ENCODE assay signal across 17 mouse cellular contexts in the genomic region with DNA sequence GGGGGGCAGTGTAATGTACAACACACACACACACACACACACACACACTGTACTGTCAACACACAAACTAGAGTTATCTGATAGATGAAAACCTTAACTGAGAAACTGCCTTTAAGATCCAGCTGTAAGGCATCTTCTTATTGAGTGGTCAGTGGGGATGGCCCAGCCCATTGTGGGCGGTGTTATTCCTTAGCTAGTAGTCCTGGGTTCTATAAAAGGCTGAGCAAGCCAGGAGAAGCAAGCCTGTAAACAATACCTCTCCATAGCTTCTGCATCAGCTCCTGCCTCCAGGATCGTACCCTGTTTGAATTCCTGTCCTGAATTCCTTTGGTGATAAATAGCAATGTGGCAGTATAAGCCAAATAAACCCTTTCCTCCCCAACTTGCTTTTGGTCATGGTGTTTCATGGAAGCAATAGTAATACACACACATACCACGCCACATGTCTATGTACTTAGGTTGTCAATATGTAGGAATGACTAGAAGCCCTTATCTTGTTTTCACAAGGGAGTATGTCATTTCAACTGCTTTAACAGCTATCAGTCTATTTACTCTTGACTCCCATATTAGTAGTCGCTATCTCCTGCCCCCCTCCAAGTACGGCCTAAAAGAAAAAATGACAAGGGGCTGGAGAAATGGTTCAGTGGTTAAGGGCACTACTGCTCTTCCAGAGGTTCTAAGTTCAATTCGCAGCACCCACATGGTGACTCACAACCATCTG. TPM values are rescaled to one million over a fixed set of nuclear protein-coding genes. Genes with fewer than 3 reads are reported as not detected.
DNase-seq lines count a peak whose midpoint lies in the region; ATAC-seq lines count a peak whose summit lies in the region.
"Had no signal": no experiment of that assay in that cellular context is flagged by ENCODE, and none has a peak within 500 bp of the region (broad histone marks: within the 10 kb centered on the region; RNA-seq: fewer than 3 reads in every experiment).

No protein-coding gene starts in this region.

- no peak overlapping the region for H3K4me2 ChIP-seq in forebrain, embryonic 11.5 days (ENCODE audit: low read depth, low read length, severe bottlenecking)
- H3K4me2 ChIP-seq in intestine, embryonic 14.5 days (ENCODE audit: low read length): peak overlapping the region; percentile 94
- no peak overlapping the region for H3K4me2 ChIP-seq in intestine, embryonic 16.5 days (ENCODE audit: low read depth, low read length)
- H3K4me2 ChIP-seq in neural tube, embryonic 12.5 days (replicated peaks): peak overlapping the region; percentile 95; the same call in 1 of the 2 replicates
- peak overlapping the region; percentile 97; the same call in 1 of the 2 replicates for H3K4me2 ChIP-seq in neural tube, embryonic 14.5 days (ENCODE audit: low read depth, low read length)

- no peaks in the 10 kb centered on the region for H3K27me3 ChIP-seq in forebrain, embryonic 10.5 days (ENCODE audit: poor library complexity, severe bottlenecking)
- no peaks in the 10 kb centered on the region for H3K27me3 ChIP-seq in forebrain, embryonic 11.5 days (ENCODE audit: control insufficient read depth, insufficient read depth, low read length)
- H3K27me3 ChIP-seq in intestine, embryonic 14.5 days (replicated peaks; ENCODE audit: control insufficient read depth, insufficient read depth, low read length): no peaks in the 10 kb centered on the region
- no peaks in the 10 kb centered on the region for H3K27me3 ChIP-seq in intestine, embryonic 16.5 days (replicated peaks; ENCODE audit: control insufficient read depth, insufficient read depth, low read length)
- H3K27me3 ChIP-seq in neural tube, embryonic 12.5 days (replicated peaks): no peaks in the 10 kb centered on the region
- H3K27me3 ChIP-seq in neural tube, embryonic 14.5 days (ENCODE audit: control insufficient read depth, insufficient read depth, low read length): no peaks in the 10 kb centered on the region
- H3K27me3 ChIP-seq: stomach, embryonic 15.5 days had no signal

- no peak overlapping the region for H3K27ac ChIP-seq in forebrain, embryonic 10.5 days
- H3K27ac ChIP-seq in forebrain, embryonic 11.5 days (ENCODE audit: low read depth, low read length): no peak overlapping the region
- H3K27ac ChIP-seq in intestine, embryonic 14.5 days (ENCODE audit: low read depth): no peak overlapping the region
- H3K27ac ChIP-seq in intestine, embryonic 16.5 days (ENCODE audit: low read length): no peak overlapping the region
- H3K27ac ChIP-seq in neural tube, embryonic 12.5 days: no peak overlapping the region
- no peak overlapping the region for H3K27ac ChIP-seq in neural tube, embryonic 14.5 days (ENCODE audit: low read depth, low read length)
- H3K27ac ChIP-seq: stomach, embryonic 15.5 days had no signal

- H3K9ac ChIP-seq in forebrain, embryonic 11.5 days (ENCODE audit: low read length): no peak overlapping the region
- H3K9ac ChIP-seq in intestine, embryonic 14.5 days (ENCODE audit: low read length): no peak overlapping the region
- no peak overlapping the region for H3K9ac ChIP-seq in intestine, embryonic 16.5 days (ENCODE audit: low read depth, low read length)
- no peak overlapping the region for H3K9ac ChIP-seq in neural tube, embryonic 12.5 days
- no peak overlapping the region for H3K9ac ChIP-seq in neural tube, embryonic 14.5 days (replicated peaks; ENCODE audit: low read depth, low read length)
- H3K9ac ChIP-seq: stomach, embryonic 15.5 days had no signal

- peaks cover 28% of the 10 kb centered on the region for H3K36me3 ChIP-seq in forebrain, embryonic 10.5 days (replicated peaks)
- H3K36me3 ChIP-seq in forebrain, embryonic 11.5 days (ENCODE audit: control insufficient read depth, insufficient read depth, low read length): no peaks in the 10 kb centered on the region
- H3K36me3 ChIP-seq in intestine, embryonic 14.5 days (ENCODE audit: control insufficient read depth, insufficient read depth, low read length): peaks cover 27% of the 10 kb centered on the region
- peaks cover 5% of the 10 kb centered on the region for H3K36me3 ChIP-seq in intestine, embryonic 16.5 days (ENCODE audit: control insufficient read depth, insufficient read depth, low read length)
- peaks cover 23% of the 10 kb centered on the region for H3K36me3 ChIP-seq in neural tube, embryonic 12.5 days
- H3K36me3 ChIP-seq in neural tube, embryonic 14.5 days (ENCODE audit: control insufficient read depth, insufficient read depth, low read length): peaks cover 8% of the 10 kb centered on the region; the same call in 1 of the 2 replicates

- peaks cover 24% of the 10 kb centered on the region for H3K4me1 ChIP-seq in forebrain, embryonic 10.5 days
- peaks cover 3% of the 10 kb centered on the region; the same call in 1 of the 2 replicates for H3K4me1 ChIP-seq in forebrain, embryonic 11.5 days (replicated peaks; ENCODE audit: control insufficient read depth, insufficient read depth, low read length)
- H3K4me1 ChIP-seq in intestine, embryonic 14.5 days (replicated peaks; ENCODE audit: control insufficient read depth, insufficient read depth, low read length): peaks cover 7% of the 10 kb centered on the region
- peaks cover 5% of the 10 kb centered on the region; the same call in 1 of the 2 replicates for H3K4me1 ChIP-seq in intestine, embryonic 16.5 days (ENCODE audit: control insufficient read depth, insufficient read depth, low read length)
- peaks cover 12% of the 10 kb centered on the region for H3K4me1 ChIP-seq in neural tube, embryonic 12.5 days
- peaks cover 7% of the 10 kb centered on the region; the same call in 1 of the 2 replicates for H3K4me1 ChIP-seq in neural tube, embryonic 14.5 days (ENCODE audit: control insufficient read depth, insufficient read depth, low read length)

- peak overlapping the region; percentile 71 for H3K4me3 ChIP-seq in forebrain, embryonic 10.5 days
- no peak overlapping the region for H3K4me3 ChIP-seq in forebrain, embryonic 11.5 days (ENCODE audit: low read depth, low read length)
- H3K4me3 ChIP-seq in intestine, embryonic 14.5 days (ENCODE audit: low read depth, low read length): no peak overlapping the region
- H3K4me3 ChIP-seq in intestine, embryonic 16.5 days (ENCODE audit: low read length): no peak overlapping the region
- H3K4me3 ChIP-seq in neural tube, embryonic 12.5 days: no peak overlapping the region
- H3K4me3 ChIP-seq in neural tube, embryonic 14.5 days (ENCODE audit: low read depth, low read length): no peak overlapping the region

- no peak for ATAC-seq in forebrain, embryonic 11.5 days (replicated peaks; ENCODE audit: low FRiP score)
- ATAC-seq in intestine, embryonic 14.5 days (replicated peaks; ENCODE audit: low FRiP score, low TSS enrichment, low read depth): no peak
- no peak for ATAC-seq in intestine, embryonic 16.5 days
- ATAC-seq in neural tube, embryonic 12.5 days (ENCODE audit: low FRiP score, low read depth): no peak
- ATAC-seq in neural tube, embryonic 14.5 days (ENCODE audit: low read depth): no peak

- no peaks in the 10 kb centered on the region for H3K9me3 ChIP-seq in forebrain, embryonic 10.5 days
- no peaks in the 10 kb centered on the region for H3K9me3 ChIP-seq in forebrain, embryonic 11.5 days (ENCODE audit: control insufficient read depth, low read length)
- H3K9me3 ChIP-seq in intestine, embryonic 14.5 days (ENCODE audit: control insufficient read depth, low read length): no peaks in the 10 kb centered on the region
- H3K9me3 ChIP-seq in intestine, embryonic 16.5 days (ENCODE audit: control insufficient read depth, low read length): no peaks in the 10 kb centered on the region
- no peaks in the 10 kb centered on the region for H3K9me3 ChIP-seq in neural tube, embryonic 12.5 days
- H3K9me3 ChIP-seq in neural tube, embryonic 14.5 days (ENCODE audit: control insufficient read depth, low read length): no peaks in the 10 kb centered on the region
- H3K9me3 ChIP-seq: stomach, embryonic 15.5 days had no signal

- no peak for DNase-seq in forebrain, embryonic 10.5 days (ENCODE audit: extremely low spot score, low spot score)
- no peak for DNase-seq in forebrain, embryonic 11.5 days (ENCODE audit: low spot score)
- no peak for DNase-seq in intestine, embryonic 14.5 days (ENCODE audit: low spot score)
- no peak for DNase-seq in neural tube, embryonic 10.5 days (ENCODE audit: extremely low spot score, low spot score)
- no peak for DNase-seq in cerebellum, adult 11-12 months
- DNase-seq: adrenal gland, postnatal 10 days; gastrocnemius, postnatal 36 days; kidney, postnatal 14 days; layer of hippocampus, postnatal 36 days; lung, postnatal 4 days; thymus, postnatal 36 days had no signal

- 83% methylated on average over 6 of the region's 6 CpGs for WGBS in forebrain, embryonic 10.5 days
- 84% methylated on average over 6 of the region's 6 CpGs for WGBS in forebrain, embryonic 11.5 days
- 64% methylated on average over 6 of the region's 6 CpGs for WGBS in intestine, embryonic 14.5 days
- 62% methylated on average over 6 of the region's 6 CpGs for WGBS in intestine, embryonic 16.5 days
- WGBS in neural tube, embryonic 12.5 days: 81% methylated on average over 6 of the region's 6 CpGs
- 83% methylated on average over 6 of the region's 6 CpGs for WGBS in neural tube, embryonic 14.5 days

RNA-seq across cellular contexts. Expression of a gene that starts 1.1 kb away (rescaled TPM):
- polyA plus RNA-seq in forebrain, embryonic 10.5 days (2016; fragmentation: Nextera tagmentation; extraction: Ambion mirVana): 72.3 and 76.1 TPM in 2 replicates
- 79.1 and 85.9 TPM in 2 replicates for polyA plus RNA-seq in forebrain, embryonic 11.5 days (2014; fragmentation: Nextera tagmentation; extraction: Ambion mirVana)
- 58.7 and 67.4 TPM in 2 replicates for polyA plus RNA-seq in intestine, embryonic 14.5 days (2014; fragmentation: Nextera tagmentation; extraction: Ambion mirVana)
- 40.7 and 45.0 TPM in 2 replicates for polyA plus RNA-seq in intestine, embryonic 16.5 days (2015; fragmentation: Nextera tagmentation; extraction: Ambion mirVana)
- polyA plus RNA-seq in neural tube, embryonic 12.5 days (2016; fragmentation: Nextera tagmentation; extraction: Ambion mirVana): 66.3 and 77.5 TPM in 2 replicates
- 81.3 and 87.5 TPM in 2 replicates for polyA plus RNA-seq in neural tube, embryonic 14.5 days (2014; fragmentation: Nextera tagmentation; extraction: Ambion mirVana)

RNA-seq across cellular contexts. Expression of a gene that starts 41.0 kb away (rescaled TPM):
- polyA plus RNA-seq in forebrain, embryonic 10.5 days (2016; fragmentation: Nextera tagmentation; extraction: Ambion mirVana): not detected in 2 replicates
- polyA plus RNA-seq in forebrain, embryonic 11.5 days (2014; fragmentation: Nextera tagmentation; extraction: Ambion mirVana): not detected in 2 replicates
- not detected in 2 replicates for polyA plus RNA-seq in intestine, embryonic 14.5 days (2014; fragmentation: Nextera tagmentation; extraction: Ambion mirVana)
- not detected in 2 replicates for polyA plus RNA-seq in intestine, embryonic 16.5 days (2015; fragmentation: Nextera tagmentation; extraction: Ambion mirVana)
- polyA plus RNA-seq in neural tube, embryonic 12.5 days (2016; fragmentation: Nextera tagmentation; extraction: Ambion mirVana): not detected in 2 replicates
- not detected in 2 replicates for polyA plus RNA-seq in neural tube, embryonic 14.5 days (2014; fragmentation: Nextera tagmentation; extraction: Ambion mirVana)
- polyA plus RNA-seq: limb, embryonic 14.5 days; small intestine, adult 2 months; stomach, embryonic 15.5 days had no signal

Comparison
In these comparisons a context has a peak if more than half of its experiments do, and no peak if none do; other contexts are left out.
1. H3K4me2 ChIP-seq: peak in intestine, embryonic 14.5 days (single experiment), neural tube, embryonic 12.5 days (single experiment) and neural tube, embryonic 14.5 days (single experiment); none in forebrain, embryonic 11.5 days (single experiment) and intestine, embryonic 16.5 days (single experiment).